Mouse (Mus musculus) cortical plate, adult 2 months (tissue): ENCODE results near the gene Papss2. TPM values are rescaled to one million over a fixed set of nuclear protein-coding genes. Genes with fewer than 3 reads are reported as not detected.

Experiments
- H3K27ac ChIP-seq: fragments of 200-500 bp; 2 replicates; pipeline ENCODE4 v1.5.1; 2012; ENCODE audit warnings: low read length, control low read depth, inconsistent platforms; ENCODE audit not compliant: insufficient read depth
- H3K4me1 ChIP-seq: fragments of 200-500 bp; 2 replicates; pipeline ENCODE4 v1.6.1; 2011; ENCODE audit warnings: low read length; ENCODE audit not compliant: control insufficient read depth, insufficient read depth
- H3K4me3 ChIP-seq: fragments of 200-500 bp; 2 replicates; pipeline ENCODE4 v1.5.1; 2011; ENCODE audit warnings: mild to moderate bottlenecking, low read length, control low read depth; ENCODE audit not compliant: insufficient read depth
- CTCF ChIP-seq: fragments of 200-500 bp; IDR thresholded peaks from 2 replicates; pipeline ENCODE4 v1.5.1; 2011; ENCODE audit warnings: mild to moderate bottlenecking, control low read depth, low read length; ENCODE audit not compliant: insufficient read depth; ENCODE audit errors: extremely low read depth
- POLR2A ChIP-seq: fragments of 200-500 bp; IDR thresholded peaks from 2 replicates; pipeline ENCODE4 v1.6.1; 2011; ENCODE audit warnings: mild to moderate bottlenecking, low read length, control low read depth; ENCODE audit not compliant: insufficient read depth; ENCODE audit errors: extremely low read depth
- polyA plus RNA-seq: library from polyadenylated mRNA; depleted of rRNA; stranded (reverse); fragments of >200 nt; gene quantifications from 2 replicates; pipeline ENCODE4 v1.2.3, GENCODE M21; 2012

Papss2 gene
- polyA plus RNA-seq, 1 experiment: 10.3 TPM

GRCm38 (mm10) chr19:32627631-32628030 is 32.0 kb downstream of the Papss2 start:
- H3K4me3 ChIP-seq: no peak overlapping the region
- no peak for TF ChIP-seq POLR2A
- H3K27ac ChIP-seq: no peak overlapping the region
- no peaks in the 10 kb centered on the region for H3K4me1 ChIP-seq

GRCm38 (mm10) chr19:32628572-32629132 is 33.1 kb downstream of the Papss2 start:
- no peak overlapping the region for H3K27ac ChIP-seq
- no peak overlapping the region for H3K4me3 ChIP-seq
- H3K4me1 ChIP-seq: no peaks in the 10 kb centered on the region
- TF ChIP-seq CTCF (no peak), POLR2A (no peak)

DNA sequence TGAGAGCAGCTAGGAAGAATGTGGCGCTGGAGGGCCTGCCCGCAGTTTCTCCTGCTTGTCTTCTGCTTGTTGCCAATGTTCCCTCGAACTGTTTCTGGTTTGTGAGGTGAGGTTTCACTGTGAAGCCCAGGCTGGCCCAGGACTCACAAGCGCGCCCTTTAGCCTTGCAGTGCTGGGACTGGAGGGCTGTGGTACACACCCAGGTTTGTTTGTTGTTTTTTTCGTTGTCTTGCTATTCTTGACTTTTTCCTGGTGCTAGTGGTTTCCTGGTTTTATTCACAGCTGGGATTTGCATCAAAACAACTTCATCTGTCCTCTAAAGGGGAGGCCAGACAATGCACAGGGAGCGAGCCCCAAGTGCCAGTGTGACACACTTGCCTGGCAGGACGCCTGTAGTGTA is 39.3 kb downstream of the Papss2 start:
- Histone ChIP-seq H3K27ac (no peak overlapping the region), H3K4me1 (no peaks in the 10 kb centered on the region), H3K4me3 (no peak overlapping the region)
- TF ChIP-seq POLR2A: no peak
- no peak for TF ChIP-seq CTCF

DNA sequence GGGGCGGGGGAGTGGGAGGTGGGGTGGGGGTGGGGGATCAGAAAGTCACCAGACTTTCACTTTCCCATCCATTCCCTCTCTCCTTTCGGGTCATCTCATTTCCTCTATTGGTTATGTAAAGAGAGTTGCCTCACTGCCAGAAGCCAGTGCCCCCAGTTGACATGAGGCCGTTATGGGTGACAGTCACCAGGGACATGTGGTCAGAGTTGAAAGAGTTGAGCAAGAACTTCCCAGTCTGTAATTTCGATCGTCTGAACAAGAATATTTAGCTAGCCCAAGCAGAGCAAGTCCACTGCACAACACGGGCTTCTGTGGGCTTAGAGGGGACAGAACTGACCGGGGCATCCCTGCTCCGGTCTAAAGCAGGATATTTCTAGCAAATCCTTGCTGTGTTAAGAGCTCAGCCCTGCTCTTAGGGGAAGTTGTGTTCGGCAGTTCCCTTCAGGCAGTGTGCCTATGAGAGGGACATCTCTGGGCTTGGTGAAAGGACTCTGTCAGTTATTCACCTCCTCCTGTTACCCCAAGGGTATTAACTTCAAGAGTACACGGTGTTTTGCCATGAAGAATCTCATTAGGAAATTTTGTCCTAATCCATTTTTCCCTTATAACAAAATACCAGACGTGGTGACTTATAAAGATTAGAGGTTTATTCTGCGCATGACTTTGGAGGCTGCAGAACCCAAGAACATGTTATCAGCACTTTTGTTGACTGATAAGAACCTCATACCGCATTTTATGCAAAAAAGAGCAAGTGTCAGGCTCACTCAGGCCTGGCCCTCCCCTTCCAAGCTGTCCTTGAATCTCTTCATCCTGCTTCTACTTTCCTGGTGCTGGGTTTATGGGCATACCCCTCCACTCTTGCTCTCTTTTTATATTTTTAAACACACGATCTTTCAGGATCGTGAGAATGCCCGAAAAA is 42.0 kb downstream of the Papss2 start:
- no peak overlapping the region for H3K27ac ChIP-seq
- no peak for TF ChIP-seq CTCF
- no peak for TF ChIP-seq POLR2A
- H3K4me3 ChIP-seq: no peak overlapping the region
- H3K4me1 ChIP-seq: no peaks in the 10 kb centered on the region

- Histone ChIP-seq H3K27ac (no peak overlapping the region), H3K4me3 (no peak overlapping the region), H3K4me1 (no peaks in the 10 kb centered on the region)
- no peak for TF ChIP-seq CTCF
- no peak for TF ChIP-seq POLR2A
Measured at GRCm38 (mm10) chr19:32638276-32638903, 42.8 kb downstream of the Papss2 start.

DNA sequence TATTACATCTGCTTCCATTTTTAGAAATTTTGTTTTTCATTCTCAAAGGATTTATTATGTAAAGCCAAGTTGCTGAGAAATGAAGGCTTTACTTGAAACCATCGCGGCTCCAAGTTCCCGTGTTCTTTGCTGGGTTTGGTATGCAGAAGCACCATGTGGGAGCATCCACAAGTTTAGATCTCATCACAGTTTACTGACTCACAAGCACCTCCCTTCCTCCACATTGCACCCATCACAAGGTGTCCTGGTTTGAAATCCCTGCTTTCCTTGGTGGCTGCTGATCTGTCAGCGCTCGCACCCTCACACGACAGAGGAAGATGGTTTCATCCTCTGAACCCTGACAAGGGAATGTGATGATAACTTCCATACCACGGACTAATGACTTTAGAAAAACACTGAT is 45.9 kb downstream of the Papss2 start:
- no peaks in the 10 kb centered on the region for H3K4me1 ChIP-seq
- no peak overlapping the region for H3K4me3 ChIP-seq
- TF ChIP-seq POLR2A (no peak), CTCF (no peak)
- no peak overlapping the region for H3K27ac ChIP-seq

- no peak overlapping the region for H3K4me3 ChIP-seq
- TF ChIP-seq CTCF (no peak), POLR2A (no peak)
- no peak overlapping the region for H3K27ac ChIP-seq
- H3K4me1 ChIP-seq: no peaks in the 10 kb centered on the region
Measured at GRCm38 (mm10) chr19:32641995-32642394, 46.4 kb downstream of the Papss2 start.

DNA sequence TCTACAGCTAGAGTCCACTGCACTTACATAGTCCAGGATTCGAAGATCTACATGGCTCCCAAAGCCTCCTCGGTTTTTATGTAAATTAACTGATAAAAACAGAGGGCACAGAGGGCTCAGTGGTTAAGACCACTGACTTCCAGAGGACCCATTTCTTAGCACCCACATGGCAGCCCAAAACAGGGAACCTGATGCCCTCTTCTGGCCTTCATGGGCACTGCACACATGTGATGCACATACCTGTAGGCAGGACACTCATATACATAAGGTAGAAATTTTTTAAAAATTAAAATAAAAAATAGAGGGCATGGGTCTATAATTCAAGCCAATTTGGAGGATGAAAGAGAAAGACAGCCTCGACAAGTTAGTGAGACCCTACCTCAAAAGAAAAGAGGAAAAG is 48.1 kb downstream of the Papss2 start:
- H3K27ac ChIP-seq: no peak overlapping the region
- H3K4me3 ChIP-seq: no peak overlapping the region
- TF ChIP-seq CTCF (no peak), POLR2A (no peak)
- H3K4me1 ChIP-seq: no peaks in the 10 kb centered on the region; the same call in 1 of the 2 replicates

DNA sequence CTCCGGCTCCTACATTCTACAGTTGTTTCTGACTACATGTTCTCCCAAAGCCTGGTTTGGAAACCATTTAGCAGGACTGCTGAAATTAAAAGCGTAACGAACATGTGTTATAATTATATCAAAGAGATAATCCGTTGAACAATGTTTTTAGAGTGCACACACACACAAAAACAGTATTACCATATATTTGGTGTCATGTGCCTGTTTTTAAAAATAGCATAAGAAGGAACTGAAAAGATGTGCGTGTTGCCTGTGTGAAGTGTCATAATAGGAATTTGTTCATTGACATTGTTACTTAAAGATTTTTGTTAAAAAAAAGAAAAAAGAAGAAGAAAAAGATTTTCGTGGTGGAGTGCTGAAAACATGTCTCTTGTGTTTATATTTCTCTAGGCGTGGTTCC is 50.3 kb downstream of the Papss2 start:
- Histone ChIP-seq H3K4me3 (no peak overlapping the region), H3K27ac (no peak overlapping the region), H3K4me1 (no peaks in the 10 kb centered on the region; the same call in 1 of the 2 replicates)
- no peak for TF ChIP-seq POLR2A
- TF ChIP-seq CTCF: no peak
